Mouse (Mus musculus) cerebellum, postnatal 36 days (tissue): ENCODE results near the gene Smarcc1.
"Not testable (repeated sequence)": the region's sequence is repeated elsewhere in the genome, so short reads cannot be mapped to it uniquely, and the experiment has no call there.

Source experiments
- DNase-seq, 2 experiments: peaks; one replicate each; pipeline ENCODE4 v3.0.0; 2021 to 2022; ENCODE audit warnings: mixed read lengths in 2 of 2

Smarcc1 gene

DNA sequence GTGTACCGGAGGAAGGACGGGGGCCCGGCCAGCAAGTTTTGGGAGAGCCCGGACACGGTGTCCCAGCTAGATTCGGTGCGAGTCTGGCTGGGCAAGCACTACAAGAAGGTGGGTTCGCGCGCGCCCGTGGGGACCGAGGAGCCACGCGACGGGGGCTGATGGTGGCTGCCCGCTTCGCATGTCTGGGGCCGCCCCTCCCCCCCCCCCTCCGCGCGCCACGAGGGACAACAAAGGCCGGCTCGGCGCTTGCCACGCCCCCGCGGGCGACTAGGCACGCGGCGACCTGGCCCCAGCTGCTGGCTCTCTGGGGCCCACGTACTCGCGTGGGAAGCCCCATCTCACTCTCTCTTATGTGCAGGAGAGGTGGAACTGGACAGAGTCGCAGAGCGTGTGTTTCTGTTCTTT, 14.7 kb downstream of the Smarcc1 start:
- no peak for DNase-seq

DNA sequence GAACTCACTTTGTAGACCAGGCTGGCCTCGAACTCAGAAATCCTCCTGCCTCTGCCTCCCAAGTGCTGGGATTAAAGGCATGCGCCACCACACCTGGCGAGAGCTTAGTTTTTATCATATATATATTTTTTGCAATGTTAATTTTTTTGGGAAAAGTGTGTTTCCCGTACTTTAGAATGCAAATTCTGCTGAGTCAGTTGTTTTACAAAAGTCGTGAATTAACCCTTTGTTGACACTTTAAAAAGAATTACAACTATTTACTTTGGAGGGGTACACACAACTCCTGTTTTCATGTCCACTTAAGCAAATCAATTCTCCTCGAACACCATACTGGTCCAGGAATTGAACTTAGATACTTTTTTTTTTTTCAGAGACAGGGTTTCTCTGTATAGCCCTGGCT, 15.4 kb downstream of the Smarcc1 start:
- DNase-seq, result no peak

DNA sequence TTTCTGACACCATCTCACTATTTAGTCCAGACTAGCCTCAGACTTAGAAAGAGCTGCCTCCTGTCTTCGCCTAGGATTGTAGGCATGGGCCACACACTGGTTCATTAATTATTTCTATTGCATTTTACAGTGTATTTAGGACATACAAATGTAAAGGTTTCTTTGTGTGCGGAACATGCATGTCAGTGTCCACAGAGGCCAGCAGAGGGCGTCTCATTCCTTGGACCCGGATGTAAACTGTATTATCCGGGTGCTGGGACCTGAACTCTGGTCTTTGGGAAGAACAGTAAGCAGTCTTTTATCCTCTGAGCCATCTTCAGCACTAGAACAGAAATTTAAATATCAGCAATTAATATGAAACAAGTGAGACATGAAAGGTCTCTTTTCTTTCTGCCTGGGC, 16.7 kb downstream of the Smarcc1 start:
- no peak for DNase-seq

DNA sequence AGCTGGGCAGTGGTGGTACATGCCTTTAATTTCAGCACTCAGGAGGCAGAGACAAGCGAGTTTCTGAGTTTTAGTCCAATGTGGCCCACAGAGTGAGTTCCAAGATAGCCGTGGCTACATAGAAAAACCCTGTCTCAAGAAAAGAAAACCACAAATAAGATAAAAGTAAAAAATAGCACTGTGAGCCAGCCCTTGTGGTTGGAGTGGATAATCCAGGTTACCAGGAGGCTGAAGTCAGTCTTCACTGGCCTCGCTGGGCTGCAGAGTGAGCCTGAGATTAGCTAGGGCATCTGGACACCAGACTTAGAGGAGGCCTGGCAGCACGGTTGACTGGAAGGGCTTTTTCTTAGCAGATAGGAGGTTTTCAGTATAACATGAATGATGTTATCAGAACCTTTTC, 21.6 kb downstream of the Smarcc1 start:
- no peak for DNase-seq

DNA sequence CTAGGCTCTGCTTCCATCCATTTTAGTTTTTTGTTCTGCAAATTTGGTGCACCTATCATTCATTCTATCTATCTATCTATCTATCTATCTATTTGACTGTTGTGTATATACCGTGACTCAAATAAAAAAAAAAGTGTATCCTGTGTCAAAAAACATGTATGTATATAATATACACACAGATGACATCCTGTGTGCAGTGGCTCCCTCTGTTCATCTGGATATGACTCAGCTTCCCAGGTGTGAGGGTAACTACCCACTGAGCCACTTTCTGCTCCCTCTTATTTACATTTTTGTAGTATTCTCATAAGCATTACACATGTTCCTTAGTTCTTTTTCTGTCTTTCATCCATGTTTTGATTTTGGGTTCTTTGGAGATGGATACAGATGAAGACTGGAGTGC, 24.6 kb downstream of the Smarcc1 start:
- DNase-seq, result no peak

DNA sequence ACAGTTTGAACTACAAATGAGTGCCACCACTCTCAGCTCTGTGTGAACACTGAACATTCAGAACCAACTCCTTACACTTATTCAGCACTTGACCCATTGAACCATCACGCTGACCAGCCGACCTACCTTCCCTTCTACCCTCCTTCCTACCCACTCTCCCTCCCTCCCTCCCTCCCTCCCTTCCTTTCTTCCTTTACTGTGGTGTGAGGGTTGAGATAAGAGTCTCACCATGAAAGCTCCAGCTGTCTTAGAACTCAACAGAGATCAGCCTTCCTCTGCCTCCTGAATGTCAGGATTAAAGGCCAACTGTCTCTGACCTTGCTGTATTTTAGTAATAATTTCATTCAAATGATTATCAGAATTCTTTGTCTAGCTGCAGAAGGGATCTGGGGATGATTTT, 31.1 kb downstream of the Smarcc1 start:
- DNase-seq, result no peak

DNA sequence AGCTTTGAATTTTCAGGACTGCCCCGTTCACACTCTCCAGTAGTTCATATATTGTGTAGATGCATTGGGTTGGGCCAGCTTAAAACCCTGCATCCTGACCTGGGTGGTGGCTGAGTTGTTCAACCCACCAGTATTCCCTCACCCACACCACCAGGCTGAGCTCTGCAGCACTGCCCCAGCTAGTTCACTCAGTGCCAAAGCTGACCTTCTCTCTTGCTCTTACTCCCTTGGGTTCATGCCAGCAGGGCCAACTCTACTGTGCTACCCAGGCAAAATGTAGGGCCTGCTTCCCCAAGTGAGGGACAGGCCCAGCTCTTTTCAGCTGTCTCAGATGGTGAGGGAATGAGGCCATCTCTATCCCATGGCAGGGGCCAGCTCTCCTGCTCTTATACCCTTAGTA, 41.5 kb downstream of the Smarcc1 start:
- no peak for DNase-seq

DNA sequence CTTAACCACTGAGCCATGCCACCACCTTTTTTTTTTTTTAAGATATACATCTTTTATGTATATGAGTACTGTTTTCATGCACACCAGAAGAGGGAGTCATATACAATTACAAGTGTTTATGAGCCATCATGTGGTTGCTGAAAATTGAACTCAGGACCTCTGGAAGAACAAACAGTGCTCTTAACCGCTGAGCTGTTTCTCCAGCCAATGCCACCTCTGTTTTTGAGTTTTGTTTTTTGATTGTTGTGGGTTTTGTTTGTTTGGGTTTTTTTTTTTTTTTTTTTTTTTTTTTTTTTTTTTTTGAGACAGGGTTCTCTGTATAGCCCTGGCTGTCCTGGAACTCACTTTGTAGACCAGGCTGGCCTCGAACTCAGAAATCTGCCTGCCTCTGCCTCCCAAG, 43.0 kb downstream of the Smarcc1 start:
- DNase-seq, result not testable (repeated sequence)

DNA sequence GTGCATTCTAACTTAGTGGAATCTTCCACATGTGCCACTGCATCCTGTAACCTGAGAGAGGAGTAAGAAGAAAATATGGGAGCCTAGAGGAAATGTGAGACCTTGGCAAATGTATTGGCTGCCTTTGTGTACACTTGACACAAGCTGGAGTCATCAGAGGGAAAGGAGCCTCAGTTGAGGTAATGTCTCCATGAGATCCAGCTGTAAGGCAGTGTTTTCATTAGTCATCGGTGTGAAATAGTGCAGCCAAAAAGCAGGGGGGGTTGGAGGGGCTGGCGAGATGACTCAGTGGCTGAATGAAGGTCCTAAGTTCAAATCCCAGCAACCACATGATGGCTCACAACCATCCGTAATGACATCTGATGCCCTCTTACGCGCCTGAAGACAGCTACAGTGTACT, 44.9 kb downstream of the Smarcc1 start:
- no peak for DNase-seq

DNA sequence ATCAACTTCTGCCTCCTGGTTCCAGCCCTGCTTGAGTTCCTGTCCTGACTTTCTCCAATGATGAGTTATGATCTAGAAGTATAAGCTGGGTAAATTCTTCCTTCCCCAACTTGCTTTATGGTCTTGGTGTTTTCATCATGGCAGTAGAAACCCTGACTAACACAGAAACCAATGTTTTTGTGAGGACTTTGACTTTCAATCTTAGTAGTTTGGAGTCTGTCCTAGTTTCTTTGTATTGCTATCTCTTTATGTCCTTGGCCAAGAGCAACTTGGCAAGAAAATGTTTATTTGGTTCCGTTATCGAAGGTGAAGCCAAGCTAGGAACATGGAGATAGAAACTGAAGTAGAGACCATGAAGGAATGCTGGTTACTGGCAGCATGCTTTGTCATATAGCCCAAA, 45.6 kb downstream of the Smarcc1 start:
- DNase-seq, result no peak

DNA sequence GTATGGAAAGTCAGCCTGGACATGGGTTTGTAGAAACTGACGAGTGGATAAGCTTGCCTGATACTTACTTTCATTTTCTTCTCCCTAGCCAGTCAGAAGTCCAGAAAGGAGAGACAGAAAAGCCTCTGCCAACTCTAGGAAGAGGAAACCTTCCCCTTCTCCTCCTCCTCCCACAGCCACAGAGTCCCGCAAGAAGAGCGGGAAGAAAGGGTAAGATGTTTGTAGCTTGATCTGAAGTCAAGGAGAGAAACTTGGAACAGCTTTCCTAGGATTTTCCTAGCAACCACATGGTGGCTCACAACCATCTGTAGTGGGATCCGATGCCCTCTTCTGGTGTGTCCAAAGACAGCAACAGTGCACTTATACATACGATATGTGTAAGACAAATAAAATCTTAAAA, 53.4 kb downstream of the Smarcc1 start:
- DNase-seq, result no peak

DNA sequence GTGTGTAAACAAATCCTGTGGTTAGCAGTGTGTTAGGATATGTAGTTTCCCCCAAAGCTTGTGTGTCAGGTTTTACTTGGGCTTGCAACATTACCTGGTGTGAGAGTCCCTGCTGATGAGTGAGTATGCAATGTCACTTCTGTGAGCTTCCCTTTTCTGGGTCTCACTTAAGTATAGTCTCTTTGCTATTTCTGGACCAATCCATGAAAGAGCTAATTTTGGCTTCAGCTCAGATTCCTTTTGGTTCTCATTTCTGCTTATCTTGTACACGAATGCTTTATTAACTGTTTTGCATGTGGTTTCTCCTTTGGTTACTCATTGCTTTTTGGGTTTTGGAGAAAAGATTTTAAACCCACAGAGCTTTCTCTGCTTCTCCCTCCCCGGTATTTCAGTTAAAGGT, 82.4 kb downstream of the Smarcc1 start:
- DNase-seq, result no peak

DNA sequence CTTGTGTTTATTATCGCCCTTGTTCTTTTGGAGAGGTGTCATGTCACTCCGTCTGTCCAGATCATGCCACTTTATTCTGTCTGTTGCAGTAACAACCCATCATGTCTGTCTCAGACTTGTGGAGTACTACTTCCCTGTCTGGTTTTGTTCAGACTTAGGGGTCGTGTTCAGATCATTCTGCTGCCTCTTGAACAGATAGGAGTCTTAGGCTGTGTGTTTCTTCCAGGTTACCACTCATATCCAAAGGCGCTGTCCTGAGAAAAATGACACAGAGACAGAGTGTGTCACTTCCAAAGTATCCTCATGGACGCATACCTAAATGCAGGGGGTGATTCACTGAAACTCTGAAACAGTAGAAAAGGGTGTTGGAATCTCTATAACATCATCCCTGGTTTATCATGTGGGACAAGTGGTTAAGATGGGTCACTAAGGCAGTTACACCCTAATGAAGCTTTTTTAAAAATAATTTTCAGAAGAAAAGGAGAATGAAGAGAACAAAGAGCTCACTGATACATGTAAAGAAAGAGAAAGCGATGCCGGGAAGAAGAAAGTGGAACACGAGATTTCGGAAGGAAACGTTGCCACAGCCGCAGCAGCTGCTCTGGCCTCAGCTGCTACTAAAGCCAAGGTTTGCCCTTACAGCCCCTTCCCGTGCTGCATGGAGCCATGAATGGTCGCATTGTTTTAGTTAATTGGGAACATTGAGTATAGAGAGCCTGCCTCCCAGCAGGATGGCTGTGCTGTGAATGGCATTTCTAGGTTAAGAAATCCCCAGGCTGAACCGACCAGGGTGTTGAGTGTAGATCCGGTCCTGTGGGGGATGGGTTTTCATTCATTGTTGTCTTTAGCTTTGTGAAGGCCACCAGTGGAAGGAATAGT, 88.3 kb downstream of the Smarcc1 start:
- peak in 1 of 2 experiments; percentile 19 for DNase-seq

DNA sequence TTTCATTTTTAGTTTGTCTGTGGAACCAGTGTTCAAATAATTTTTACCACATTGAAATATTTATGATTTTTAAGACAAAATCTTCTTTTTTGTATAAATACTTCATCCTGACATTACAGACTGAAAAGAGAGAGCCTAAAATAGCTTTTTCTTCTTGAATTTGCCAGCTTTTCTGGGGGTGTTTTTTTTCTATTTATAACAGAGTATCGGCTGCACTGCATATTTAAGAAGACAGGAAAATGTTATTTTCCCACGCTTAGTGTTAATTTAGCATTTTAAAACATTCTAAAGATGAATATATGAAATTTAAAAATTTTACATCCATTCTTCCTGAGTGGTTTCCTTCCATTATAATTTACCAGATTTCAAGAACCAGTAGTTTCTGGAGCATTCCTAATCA, 88.9 kb downstream of the Smarcc1 start:
- DNase-seq, result no peak

DNA sequence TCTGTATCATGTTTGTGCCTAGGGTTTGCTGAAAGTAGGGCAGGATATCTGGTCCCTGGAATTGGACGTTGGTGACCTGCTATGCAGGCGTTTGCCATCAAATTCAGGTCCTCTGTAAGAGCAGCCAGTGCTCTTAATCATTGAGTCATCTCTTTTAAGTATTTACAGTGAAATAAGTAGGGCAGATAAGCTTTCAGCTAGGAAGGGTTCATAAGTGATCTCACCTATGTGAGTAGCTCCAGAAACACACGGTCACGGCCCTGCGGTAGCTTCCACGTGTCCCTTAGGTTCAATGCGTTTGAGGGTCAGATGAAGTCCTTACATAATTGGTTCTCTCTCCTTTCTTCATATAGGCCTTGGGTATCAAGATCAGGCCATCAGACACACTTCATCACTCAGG, 90.8 kb downstream of the Smarcc1 start:
- DNase-seq, result no peak

DNA sequence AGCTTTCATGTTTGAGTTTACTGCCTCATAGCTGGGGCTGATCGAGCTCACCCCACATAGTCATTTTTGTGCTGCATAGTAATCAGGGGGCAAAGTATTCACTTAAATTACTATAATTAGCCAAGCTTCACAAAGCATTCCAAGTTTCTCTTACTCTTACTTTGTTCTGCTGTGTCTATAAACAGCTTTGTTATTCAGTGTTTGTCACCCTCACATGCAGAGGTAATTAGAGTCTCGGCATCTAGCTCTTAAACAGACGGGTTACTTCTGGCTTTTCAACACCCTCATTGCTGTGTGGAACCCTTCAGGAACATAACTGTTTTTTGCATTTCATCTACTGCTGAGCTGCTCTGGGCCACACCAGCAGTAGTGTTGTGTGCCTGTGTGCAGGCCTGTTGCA, 91.5 kb downstream of the Smarcc1 start:
- DNase-seq, result no peak

DNA sequence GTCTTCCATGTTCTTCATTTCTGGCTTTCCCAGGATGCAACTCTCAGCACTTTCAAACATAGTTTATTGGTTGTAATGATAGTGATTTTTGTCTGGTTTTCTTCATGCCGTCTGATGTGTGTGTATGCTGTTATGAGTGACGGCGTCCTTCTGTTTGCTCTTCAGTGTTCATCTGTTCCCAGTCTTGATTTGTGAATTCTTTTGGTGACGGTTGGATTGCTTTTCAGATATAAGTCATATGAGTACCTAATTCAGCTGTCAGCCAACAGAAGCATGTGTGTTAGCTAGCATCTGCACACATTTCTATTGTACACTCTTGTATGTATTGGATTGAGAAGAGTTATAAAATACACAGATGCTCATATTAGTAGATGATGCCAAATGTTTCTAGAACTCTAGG, 106.8 kb downstream of the Smarcc1 start:
- DNase-seq, result no peak

DNA sequence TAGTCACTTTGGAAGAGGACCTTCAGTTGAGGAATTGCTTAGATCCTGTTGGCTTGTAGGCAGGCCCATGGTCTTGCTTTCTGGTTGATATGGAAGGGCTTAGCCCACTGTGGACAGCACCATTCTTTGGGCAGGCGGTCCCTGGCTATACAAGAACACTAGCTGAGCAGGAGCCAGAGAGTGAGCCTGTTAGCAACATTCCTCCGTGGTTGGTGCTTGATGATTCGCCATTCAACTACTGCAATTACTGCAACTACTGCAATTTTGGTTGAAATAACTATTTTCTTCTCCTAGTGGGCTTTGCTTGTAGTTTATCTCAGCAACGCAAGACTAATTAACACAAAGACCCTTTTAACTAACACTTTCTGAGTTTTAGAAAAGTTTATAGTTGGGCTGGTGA, 108.7 kb downstream of the Smarcc1 start:
- no peak for DNase-seq

DNA sequence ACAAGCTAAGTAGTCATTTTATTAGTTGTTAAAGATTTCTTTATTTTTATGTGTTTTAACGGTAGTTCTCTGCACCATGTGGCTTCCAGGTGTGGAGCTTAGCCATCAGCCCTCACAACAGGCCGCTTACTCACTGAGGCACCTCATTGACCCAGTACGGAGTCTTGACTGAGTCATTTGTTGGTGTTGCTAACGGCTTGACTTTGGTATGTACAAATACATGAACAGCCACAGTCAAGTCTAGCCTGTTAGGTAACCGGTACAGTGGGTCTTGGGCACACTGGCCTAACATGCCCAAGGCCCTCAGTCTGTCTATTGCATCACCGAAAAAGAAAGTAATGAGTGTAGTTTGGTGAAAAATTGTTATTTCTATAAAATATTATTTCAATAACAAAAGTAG, 111.2 kb downstream of the Smarcc1 start:
- DNase-seq, result no peak

DNA sequence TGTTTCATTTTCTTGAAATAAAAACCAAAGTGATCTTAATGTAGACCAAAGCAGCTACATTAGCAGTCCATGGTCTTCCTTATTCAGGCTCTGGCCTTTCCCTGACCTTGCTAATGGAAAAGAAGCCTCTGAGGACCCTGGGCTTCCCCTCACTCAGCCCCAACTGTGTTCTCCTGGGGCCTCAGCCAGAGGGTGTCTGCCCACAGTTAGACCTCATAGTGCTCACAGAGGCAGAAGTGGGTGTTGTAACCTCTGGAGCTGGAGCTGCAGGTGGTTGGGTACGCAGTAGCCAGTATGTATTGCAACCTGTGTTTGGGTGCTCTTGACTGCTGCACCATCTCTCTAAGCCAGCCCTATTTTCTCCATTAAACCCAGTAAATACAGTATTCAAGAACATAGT, 111.6 kb downstream of the Smarcc1 start:
- no peak for DNase-seq

DNA sequence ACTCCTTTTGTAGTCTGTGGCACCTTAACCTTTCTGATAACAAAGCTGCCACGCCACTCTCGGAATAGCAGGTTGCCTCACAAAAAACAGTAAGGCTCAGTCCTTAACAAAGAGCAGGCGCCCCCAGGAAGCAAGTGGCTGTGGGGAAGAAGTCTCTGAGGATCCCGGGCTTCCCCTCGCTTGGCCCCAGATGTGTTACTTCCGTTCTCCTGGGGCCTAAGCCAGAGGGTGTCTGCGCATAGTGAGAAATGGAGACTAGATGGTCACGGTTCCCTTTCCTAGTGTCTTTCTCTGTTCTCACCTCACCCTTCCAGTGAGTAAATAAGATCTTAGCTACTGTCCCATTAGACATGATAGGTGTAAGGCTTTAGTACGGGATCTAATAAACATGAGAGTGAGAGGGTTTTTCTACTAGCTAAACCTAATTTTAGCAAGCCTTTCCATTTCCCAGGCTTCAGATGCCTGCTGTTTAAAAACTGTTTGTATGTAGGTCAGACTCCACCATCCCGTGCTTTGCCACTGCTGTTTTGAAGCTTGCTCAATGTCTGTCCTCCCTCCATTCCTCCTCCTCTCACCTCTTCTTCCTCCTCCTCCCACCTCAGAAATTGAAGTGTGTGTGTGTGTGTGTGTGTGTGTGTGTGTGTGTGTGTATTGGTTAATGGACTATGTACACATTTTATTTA, 112.2 kb downstream of the Smarcc1 start:
- DNase-seq, result peak in 1 of 2 experiments; percentile 49

DNA sequence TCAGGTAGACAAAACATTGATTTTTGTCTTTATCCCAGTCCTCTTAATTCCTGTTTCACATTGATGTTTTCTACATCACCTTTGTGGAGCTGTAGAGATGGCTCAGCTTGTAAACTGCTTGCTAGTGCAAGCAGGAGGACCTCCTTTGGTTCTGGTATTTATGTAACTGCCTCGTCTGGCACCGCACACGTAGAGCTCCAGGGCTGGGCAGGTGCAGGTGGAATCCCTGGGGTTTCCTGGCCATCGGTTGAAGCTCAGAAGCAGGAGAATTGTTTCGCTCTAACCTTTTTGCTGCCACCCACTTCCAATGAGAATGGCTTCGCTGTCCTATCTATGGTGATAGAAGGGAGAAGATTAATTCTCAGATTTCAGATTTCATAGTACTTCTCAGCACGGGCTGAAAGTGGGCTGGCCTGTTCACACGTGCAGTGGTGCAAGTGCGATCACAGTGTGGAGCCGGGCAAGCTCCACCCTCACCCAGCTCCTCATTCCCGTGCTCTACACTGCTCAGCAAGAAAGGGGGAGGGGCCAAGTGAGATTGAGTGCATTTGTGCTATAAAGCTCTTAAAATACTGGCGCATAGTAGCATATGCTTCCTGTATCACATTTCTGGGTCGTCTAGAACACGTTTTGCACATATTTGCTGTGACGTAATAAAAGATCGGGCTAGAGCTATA, 113.0 kb downstream of the Smarcc1 start:
- DNase-seq, result peak; percentile 83 to 85

DNA sequence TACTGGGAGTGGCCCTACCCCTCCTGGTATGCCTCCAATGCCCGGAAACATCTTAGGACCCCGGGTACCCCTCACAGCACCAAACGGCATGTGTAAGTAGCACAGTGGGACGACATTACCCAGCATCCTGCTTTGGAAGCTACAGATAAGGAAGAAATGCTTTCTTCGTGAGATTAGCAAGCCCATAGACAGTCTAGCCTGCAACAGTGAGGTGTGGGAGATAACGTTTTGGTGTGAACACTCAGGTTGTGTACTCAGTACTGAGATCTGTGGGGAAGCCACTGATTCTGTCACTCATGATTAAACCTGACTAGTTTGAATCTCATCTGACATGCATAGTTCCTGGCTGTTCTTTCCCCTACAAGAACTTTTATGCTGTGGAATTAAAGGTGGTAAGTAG, 117.5 kb downstream of the Smarcc1 start:
- DNase-seq, result no peak
